Mouse (Mus musculus): Measurements from ENCODE around the gene Hap1. TPM values are rescaled to one million over a fixed set of nuclear protein-coding genes. Genes with fewer than 3 reads are reported as not detected.

The Hap1 gene
- polyA plus RNA-seq, 1 experiment from 2014 or later = 2.8 TPM

DNA sequence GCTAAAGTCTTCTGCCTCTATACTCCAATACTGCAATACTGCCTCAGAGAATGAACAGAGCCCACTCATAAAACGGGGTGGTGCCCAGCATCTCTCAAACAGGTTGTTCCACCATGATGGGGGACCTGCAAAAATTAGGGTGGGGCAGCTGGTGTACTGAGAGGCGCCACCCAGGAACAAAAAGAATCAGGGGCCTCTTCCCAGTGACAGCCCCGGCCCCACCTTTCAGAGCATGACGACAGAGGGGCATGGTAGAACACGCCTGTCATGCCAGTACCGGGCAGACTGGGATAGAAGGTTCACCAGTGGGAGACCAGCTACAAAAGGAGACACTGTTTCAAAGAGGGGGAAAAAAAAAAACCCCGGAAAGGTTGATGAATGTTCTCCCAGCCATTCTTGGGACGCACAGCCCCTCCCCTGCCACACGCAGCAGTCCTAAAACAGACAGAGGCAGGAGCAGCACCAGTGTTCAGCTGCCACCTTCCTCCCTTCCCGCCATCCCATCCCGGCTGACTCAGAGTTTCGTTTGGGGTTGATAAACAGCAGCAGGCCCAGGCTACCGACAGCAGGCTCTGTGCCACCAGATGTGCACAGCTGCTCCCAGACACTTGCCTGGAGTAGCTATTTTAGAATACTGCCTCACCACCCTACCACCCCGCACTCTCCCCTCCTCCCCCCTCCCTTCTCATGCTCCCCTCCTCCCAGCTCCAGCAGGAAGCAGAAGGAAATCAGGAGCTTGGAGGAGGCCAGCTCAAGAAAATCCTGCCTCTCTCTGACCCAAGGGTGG is 31.9 kb upstream of the Hap1 start:
- Histone ChIP-seq H3K36me3 (peaks cover 24% of the 10 kb centered on the region), H3K4me1 (peaks cover 54% of the 10 kb centered on the region), H3K4me3 (no peak overlapping the region), H3K4me2 (peak overlapping the region; percentile 31), H3K27me3 (no peaks in the 10 kb centered on the region), H3K9ac (0 out of 2 replicates have a peak overlapping the region, but pooled peaks have one; percentile 5), H3K27ac (peak overlapping the region; percentile 77), H3K9me3 (no peaks in the 10 kb centered on the region)
- 28% methylated on average over 14 of the region's 14 CpGs for WGBS
- ATAC-seq (ENCODE audit: insufficient number of reproducible peaks, low FRiP score, low TSS enrichment, low read depth) = no peak

DNA sequence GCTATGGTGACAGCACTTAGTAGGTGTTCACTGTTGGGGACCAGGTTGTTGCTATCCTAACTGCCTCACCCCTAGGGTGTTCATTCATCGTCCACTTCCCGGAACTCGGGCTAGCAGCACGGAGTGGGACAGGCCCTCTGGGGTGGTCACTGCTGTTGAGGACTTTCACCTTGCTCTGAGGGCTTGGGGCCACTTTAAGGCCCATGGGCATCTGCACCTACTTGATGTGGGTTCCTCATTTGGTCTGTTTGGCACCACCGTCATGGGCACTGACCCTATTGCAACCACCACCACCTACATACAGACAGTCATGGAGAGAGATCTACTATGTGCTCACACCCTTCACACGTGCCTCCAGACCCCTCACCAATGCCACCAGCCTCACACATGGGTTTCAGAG is 31.2 kb upstream of the Hap1 start:
- H3K4me3 ChIP-seq = no peak overlapping the region
- no peaks in the 10 kb centered on the region for H3K27me3 ChIP-seq
- 85% methylated on average over 6 of the region's 6 CpGs for WGBS
- no peaks in the 10 kb centered on the region for H3K9me3 ChIP-seq
- no peak overlapping the region; the same call in 1 of the 2 replicates for H3K4me2 ChIP-seq
- ATAC-seq (ENCODE audit: insufficient number of reproducible peaks, low FRiP score, low TSS enrichment, low read depth) = no peak
- peaks cover 54% of the 10 kb centered on the region for H3K4me1 ChIP-seq
- H3K27ac ChIP-seq = peak overlapping the region; percentile 77
- no peak overlapping the region for H3K9ac ChIP-seq
- H3K36me3 ChIP-seq = peaks cover 28% of the 10 kb centered on the region

DNA sequence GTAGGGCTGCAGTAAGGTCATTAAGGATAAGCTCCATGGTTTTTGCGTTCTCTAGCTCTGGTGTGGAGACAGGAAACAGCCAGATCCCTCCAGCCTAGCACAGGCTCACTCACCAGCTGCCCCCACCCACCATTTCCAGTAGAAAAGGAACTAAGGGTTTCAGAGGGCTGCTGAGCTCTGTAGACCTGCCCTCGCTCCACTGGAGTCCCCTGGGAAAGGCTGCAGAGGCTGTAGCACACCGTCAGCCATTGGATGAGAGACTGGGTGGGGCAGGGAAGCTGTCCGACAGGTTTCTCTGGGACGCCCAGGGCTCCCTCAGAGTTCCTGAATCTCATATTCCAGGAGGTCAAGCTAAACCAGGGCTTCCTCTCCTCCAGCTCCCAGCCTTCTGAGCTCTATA is 30.7 kb upstream of the Hap1 start:
- Histone ChIP-seq H3K4me2 (0 out of 2 replicates have a peak overlapping the region, but pooled peaks have one; percentile 2), H3K4me3 (no peak overlapping the region), H3K9me3 (no peaks in the 10 kb centered on the region), H3K9ac (no peak overlapping the region), H3K36me3 (peaks cover 33% of the 10 kb centered on the region), H3K4me1 (peaks cover 50% of the 10 kb centered on the region), H3K27me3 (no peaks in the 10 kb centered on the region), H3K27ac (peak overlapping the region; percentile 77)
- 41% methylated on average over 5 of the region's 5 CpGs for WGBS
- no peak for ATAC-seq (ENCODE audit: insufficient number of reproducible peaks, low FRiP score, low TSS enrichment, low read depth)

DNA sequence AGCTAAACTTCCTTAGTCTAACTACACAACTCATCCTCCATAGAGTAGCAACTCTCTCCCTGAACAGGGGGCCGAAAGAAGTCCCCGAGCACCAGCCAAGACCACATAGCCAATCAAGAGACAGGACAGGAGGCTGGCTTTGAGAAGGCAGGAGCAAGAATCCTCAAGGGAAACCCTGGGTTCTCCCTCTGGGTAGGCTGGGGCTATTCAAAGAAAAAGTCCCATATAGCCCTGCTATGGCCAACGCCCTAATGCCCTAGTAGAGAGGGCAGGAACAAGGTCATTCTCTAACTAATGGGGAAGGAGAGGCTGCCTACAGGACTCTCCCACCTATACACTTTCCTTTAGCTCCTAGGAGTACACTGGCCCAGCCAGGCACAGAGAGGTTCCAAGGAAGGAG is 29.1 kb upstream of the Hap1 start:
- Histone ChIP-seq H3K27ac (no peak overlapping the region), H3K27me3 (no peaks in the 10 kb centered on the region), H3K9me3 (no peaks in the 10 kb centered on the region), H3K4me3 (no peak overlapping the region), H3K36me3 (peaks cover 45% of the 10 kb centered on the region), H3K9ac (no peak overlapping the region), H3K4me1 (peaks cover 35% of the 10 kb centered on the region), H3K4me2 (no peak overlapping the region)
- ATAC-seq (ENCODE audit: insufficient number of reproducible peaks, low FRiP score, low TSS enrichment, low read depth) = no peak
- 89% methylated on average over 3 of the region's 3 CpGs for WGBS

DNA sequence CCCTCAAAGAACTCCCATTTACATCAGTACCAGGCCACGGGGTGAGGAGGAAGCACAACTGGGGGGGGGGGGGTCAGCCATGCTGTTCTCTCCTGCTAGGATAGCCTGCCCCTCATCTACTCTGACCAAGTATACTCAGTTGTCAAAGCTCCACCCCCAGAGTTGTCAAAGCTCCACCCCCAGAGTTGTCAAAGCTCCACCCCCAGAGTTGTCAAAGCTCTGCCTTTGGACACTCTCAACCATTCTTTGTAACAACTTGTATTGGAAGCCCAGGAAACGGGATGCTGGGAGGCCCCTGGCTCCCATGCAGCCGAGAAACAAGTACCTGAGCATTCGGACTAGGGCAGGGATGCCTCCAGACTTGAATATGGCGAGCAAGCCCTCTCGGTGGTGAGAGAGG is 26.8 kb upstream of the Hap1 start:
- Histone ChIP-seq H3K4me1 (peaks cover 17% of the 10 kb centered on the region), H3K4me2 (no peak overlapping the region), H3K9ac (no peak overlapping the region), H3K27me3 (no peaks in the 10 kb centered on the region), H3K27ac (no peak overlapping the region), H3K9me3 (no peaks in the 10 kb centered on the region), H3K36me3 (peaks cover 66% of the 10 kb centered on the region), H3K4me3 (no peak overlapping the region)
- no peak for ATAC-seq (ENCODE audit: insufficient number of reproducible peaks, low FRiP score, low TSS enrichment, low read depth)
- WGBS = 80% methylated on average over 6 of the region's 6 CpGs

DNA sequence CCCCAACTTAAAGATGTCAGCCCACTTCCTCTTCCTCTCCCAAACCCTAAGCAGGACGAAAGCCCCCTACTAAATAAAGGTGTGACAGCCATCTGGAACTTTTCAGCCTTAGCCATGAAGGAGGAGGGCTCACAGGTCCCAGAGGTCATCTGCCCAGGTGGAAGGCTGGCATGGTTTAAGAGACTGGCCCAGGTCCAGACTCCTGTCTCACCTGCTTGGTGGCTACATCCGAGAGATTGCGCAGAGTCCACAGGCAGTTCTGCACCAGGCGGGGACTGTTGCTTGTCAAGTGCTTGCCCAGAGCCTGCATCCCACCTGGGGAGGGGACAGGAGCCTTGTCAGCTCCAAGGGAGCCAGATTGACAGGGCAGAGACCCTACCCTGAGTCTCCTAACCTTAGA is 23.4 kb upstream of the Hap1 start:
- H3K9ac ChIP-seq = no peak overlapping the region
- no peaks in the 10 kb centered on the region for H3K27me3 ChIP-seq
- no peak for ATAC-seq (ENCODE audit: insufficient number of reproducible peaks, low FRiP score, low TSS enrichment, low read depth)
- H3K36me3 ChIP-seq = peaks cover 72% of the 10 kb centered on the region
- H3K9me3 ChIP-seq = no peaks in the 10 kb centered on the region
- H3K4me3 ChIP-seq = no peak overlapping the region
- WGBS = 86% methylated on average over 4 of the region's 4 CpGs
- no peak overlapping the region for H3K4me2 ChIP-seq
- H3K27ac ChIP-seq = no peak overlapping the region
- H3K4me1 ChIP-seq = no peaks in the 10 kb centered on the region; the same call in 1 of the 2 replicates

DNA sequence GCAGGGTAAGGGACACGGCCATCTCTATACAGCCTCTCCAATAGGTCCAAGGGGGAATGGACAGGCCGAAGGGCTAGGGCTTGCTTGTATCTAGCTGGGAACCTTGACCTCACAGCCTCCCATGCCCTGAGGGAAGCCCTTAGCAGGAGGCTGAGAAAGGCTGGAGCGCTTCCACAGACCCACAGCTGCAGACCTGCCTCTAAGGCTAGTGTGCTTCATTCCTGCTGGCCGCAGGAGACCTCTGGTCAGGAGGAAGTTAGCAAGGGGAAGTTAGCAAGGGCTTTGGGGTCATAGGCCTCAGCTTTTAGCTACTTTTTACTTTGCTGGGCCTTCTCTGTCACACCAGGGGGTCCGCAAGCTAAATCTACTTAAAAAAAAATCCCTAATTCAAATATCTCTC is 22.5 kb upstream of the Hap1 start:
- H3K4me1 ChIP-seq = no peaks in the 10 kb centered on the region; the same call in 1 of the 2 replicates
- no peak overlapping the region for H3K4me3 ChIP-seq
- H3K9me3 ChIP-seq = no peaks in the 10 kb centered on the region
- H3K4me2 ChIP-seq = no peak overlapping the region
- H3K36me3 ChIP-seq = peaks cover 75% of the 10 kb centered on the region
- H3K27ac ChIP-seq = no peak overlapping the region
- no peaks in the 10 kb centered on the region for H3K27me3 ChIP-seq
- H3K9ac ChIP-seq = no peak overlapping the region
- no peak for ATAC-seq (ENCODE audit: insufficient number of reproducible peaks, low FRiP score, low TSS enrichment, low read depth)
- WGBS = 83% methylated on average over 5 of the region's 5 CpGs

DNA sequence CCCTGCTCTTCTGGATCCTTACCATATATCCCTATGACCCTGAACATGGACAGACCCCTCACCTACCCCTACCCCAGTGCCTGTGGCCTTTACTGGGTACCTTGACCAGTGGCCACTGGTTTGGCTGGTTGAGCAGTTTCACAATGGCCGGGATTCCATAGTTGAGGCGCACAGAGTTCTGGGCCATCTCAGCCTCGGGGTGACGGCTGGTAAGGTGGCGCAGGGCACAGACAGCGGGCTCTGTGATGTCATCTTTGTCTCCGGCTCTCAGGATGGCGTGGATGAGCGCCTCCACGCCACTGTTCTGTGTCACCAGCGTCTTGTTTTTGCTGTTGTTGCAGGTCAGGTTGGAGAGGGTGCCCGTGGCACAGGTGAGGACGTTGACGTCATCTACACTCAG is 22.1 kb upstream of the Hap1 start:
- H3K4me3 ChIP-seq = no peak overlapping the region
- no peaks in the 10 kb centered on the region for H3K9me3 ChIP-seq
- no peak overlapping the region for H3K27ac ChIP-seq
- no peaks in the 10 kb centered on the region; the same call in 1 of the 2 replicates for H3K4me1 ChIP-seq
- no peak for ATAC-seq (ENCODE audit: insufficient number of reproducible peaks, low FRiP score, low TSS enrichment, low read depth)
- peaks cover 75% of the 10 kb centered on the region for H3K36me3 ChIP-seq
- 95% methylated on average over 14 of the region's 14 CpGs for WGBS
- H3K4me2 ChIP-seq = no peak overlapping the region
- no peaks in the 10 kb centered on the region for H3K27me3 ChIP-seq
- H3K9ac ChIP-seq = no peak overlapping the region

DNA sequence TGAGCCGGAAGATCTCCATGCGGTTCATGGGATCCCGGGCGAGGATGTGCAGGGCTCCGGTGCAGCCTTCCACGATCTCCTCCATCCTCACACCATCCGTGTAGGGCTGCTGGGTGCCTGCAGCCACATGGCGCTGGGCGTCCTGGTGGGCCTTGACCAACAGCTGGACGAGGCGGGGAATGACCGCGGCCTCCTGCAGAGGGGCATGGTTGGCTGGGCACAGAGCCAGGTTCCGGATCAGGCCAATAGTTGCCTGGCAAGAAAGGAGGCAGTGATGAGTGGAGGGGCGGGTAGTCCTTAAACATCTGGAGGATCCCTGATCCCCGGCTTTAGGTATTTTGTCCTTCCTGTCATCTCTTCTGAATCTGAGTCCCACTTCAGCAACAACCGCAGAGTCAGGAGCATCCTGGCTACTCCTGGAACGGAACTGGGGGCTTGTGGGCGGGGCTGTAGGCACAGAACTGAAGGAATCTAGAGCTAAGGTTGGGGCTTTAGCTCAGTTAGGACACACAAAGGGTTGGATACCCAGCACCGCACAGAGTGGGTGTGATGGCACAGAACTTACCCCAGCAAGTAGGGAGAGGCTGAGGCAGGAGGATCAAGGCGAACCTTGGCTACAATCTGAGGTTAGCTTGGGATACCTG is 20.9 kb upstream of the Hap1 start:
- Histone ChIP-seq H3K36me3 (peaks cover 78% of the 10 kb centered on the region), H3K4me2 (no peak overlapping the region), H3K27me3 (no peaks in the 10 kb centered on the region), H3K4me3 (no peak overlapping the region), H3K9ac (no peak overlapping the region), H3K27ac (no peak overlapping the region), H3K4me1 (no peaks in the 10 kb centered on the region; the same call in 1 of the 2 replicates), H3K9me3 (no peaks in the 10 kb centered on the region)
- ATAC-seq (ENCODE audit: insufficient number of reproducible peaks, low FRiP score, low TSS enrichment, low read depth) = no peak
- 88% methylated on average over 21 of the region's 21 CpGs for WGBS

DNA sequence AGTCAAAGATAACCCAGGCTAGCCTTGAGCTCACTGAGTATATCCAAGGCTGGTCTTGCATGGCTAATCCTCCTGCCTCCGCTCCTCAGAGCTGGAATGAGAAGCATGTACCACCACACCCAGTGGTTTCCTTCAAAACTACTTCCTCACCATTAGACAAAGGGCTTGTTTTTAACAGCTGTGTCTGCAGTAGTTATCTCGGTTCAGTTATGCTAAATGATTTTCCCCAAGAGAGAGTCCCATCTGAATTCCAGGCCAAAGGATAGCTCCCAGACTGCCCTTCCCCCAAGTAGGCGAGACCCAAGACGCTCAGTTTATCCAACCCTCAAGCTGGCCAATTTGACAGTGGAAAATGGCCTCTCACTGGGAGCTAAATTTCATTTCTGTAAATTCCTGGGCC is 20.1 kb upstream of the Hap1 start:
- Histone ChIP-seq H3K9me3 (no peaks in the 10 kb centered on the region), H3K36me3 (peaks cover 81% of the 10 kb centered on the region), H3K27ac (no peak overlapping the region), H3K4me3 (no peak overlapping the region), H3K27me3 (no peaks in the 10 kb centered on the region), H3K9ac (no peak overlapping the region), H3K4me1 (no peaks in the 10 kb centered on the region; the same call in 1 of the 2 replicates), H3K4me2 (no peak overlapping the region)
- 63% methylated on average over 4 of the region's 4 CpGs for WGBS
- no peak for ATAC-seq (ENCODE audit: insufficient number of reproducible peaks, low FRiP score, low TSS enrichment, low read depth)

DNA sequence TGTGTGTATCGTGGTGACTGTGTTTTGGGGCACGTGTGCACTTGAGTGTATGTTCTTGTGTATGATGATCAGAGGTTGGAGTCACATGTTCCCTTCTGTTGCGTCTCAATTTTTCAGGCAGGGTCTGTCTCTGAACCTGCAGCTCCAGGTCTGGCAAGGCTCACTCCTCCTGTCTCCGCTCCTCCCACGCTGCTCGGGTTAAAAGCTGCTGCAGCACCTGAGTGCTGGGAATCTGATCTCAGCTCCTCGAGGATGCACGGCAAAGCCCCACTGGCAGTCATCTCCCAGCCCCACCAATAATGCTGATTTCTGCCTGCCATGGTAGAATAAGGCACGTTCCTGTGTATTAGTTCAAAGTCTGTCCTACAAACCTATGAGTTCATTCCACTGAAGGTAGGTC is 19.2 kb upstream of the Hap1 start:
- Histone ChIP-seq H3K27me3 (no peaks in the 10 kb centered on the region), H3K9me3 (no peaks in the 10 kb centered on the region), H3K4me3 (no peak overlapping the region), H3K9ac (no peak overlapping the region), H3K27ac (no peak overlapping the region), H3K36me3 (peaks cover 79% of the 10 kb centered on the region), H3K4me2 (no peak overlapping the region), H3K4me1 (no peaks in the 10 kb centered on the region; the same call in 1 of the 2 replicates)
- ATAC-seq (ENCODE audit: insufficient number of reproducible peaks, low FRiP score, low TSS enrichment, low read depth) = no peak
- WGBS = 78% methylated on average over 9 of the region's 9 CpGs

DNA sequence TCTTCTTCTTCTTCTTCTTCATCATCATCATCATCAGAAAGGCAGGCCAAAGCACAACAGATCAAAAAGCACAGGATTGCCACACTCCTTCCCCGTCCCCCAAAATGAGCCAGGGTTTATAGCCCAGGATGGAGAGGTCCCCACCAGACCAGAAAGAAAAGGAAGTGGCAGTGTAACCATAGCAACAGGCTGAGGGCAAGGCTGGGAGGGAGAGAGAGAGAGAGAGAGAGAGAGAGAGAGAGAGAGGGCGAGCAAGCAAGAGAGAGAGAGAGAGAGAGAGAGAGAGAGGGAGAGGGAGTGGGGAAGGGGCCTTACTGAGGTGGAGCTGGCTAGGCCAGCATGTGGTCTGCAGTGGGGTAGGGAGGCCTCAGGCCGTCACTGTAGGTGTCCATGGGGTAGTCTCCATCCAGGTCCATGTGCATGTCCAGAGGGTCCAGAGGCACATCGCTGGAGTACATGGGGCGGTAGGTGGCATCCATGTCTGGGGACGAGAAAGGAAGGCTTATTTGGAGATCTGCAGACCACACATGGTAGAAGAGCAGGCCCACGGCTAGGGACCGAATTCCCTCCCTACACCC is 16.1 kb upstream of the Hap1 start:
- Histone ChIP-seq H3K36me3 (peaks cover 63% of the 10 kb centered on the region), H3K4me2 (no peak overlapping the region), H3K27me3 (no peaks in the 10 kb centered on the region), H3K9me3 (no peaks in the 10 kb centered on the region), H3K4me3 (no peak overlapping the region), H3K4me1 (no peaks in the 10 kb centered on the region; the same call in 1 of the 2 replicates), H3K9ac (no peak overlapping the region), H3K27ac (no peak overlapping the region)
- 72% methylated on average over 8 of the region's 8 CpGs for WGBS
- ATAC-seq (ENCODE audit: insufficient number of reproducible peaks, low FRiP score, low TSS enrichment, low read depth) = no peak
